Mouse (Mus musculus) cerebellum, adult 2 months (tissue): ENCODE measurements around the gene Kcng1.

Experiments
- CTCF ChIP-seq: fragments of 200-500 bp; IDR thresholded peaks from 2 replicates; pipeline ENCODE4 v1.5.1; 2011; ENCODE audit warnings: low read depth, mild to moderate bottlenecking, control low read depth, low read length, moderate library complexity, borderline replicate concordance; ENCODE audit not compliant: insufficient read depth
- POLR2A ChIP-seq: fragments of 200-500 bp; IDR thresholded peaks from 2 replicates; pipeline ENCODE4 v1.6.1; 2011; ENCODE audit warnings: low read length, control low read depth, borderline replicate concordance; ENCODE audit not compliant: insufficient read depth

- no peak for TF ChIP-seq POLR2A
- no peak for TF ChIP-seq CTCF
Observed at GRCm38 (mm10) chr2:168260900-168261299, 20.6 kb downstream of the Kcng1 start.
